Mouse (Mus musculus) midbrain, postnatal 0 days (tissue): ENCODE results near the gene Eif3c. TPM values are rescaled to one million over a fixed set of nuclear protein-coding genes. Genes with fewer than 3 reads are reported as not detected.
A peak's percentile ranks its signal among the peaks of the same experiment; 100 is the strongest.

Experiments used
- ATAC-seq: fragments of 200-750 bp; cut with Nextera tagmentation; 2 replicates; pipeline ENCODE4 v1.8.0; 2017; ENCODE audit warnings: moderate number of reproducible peaks, mild to moderate bottlenecking, moderate TSS enrichment, moderate library complexity; ENCODE audit not compliant: low FRiP score
- DNase-seq: peaks from one replicate; pipeline ENCODE4 v3.0.0-alpha.2; 2015; ENCODE audit warnings: low spot score
- H3K27ac ChIP-seq: fragments of 300-500 bp; sonication (generic); 2 replicates; pipeline ENCODE4 v1.5.1; 2014; ENCODE audit warnings: low read depth, mild to moderate bottlenecking, low read length, mixed read lengths
- H3K27me3 ChIP-seq: fragments of 300-500 bp; sonication (generic); 2 replicates; pipeline ENCODE4 v1.6.1; 2014; ENCODE audit warnings: low read length, control low read depth, mixed read lengths; ENCODE audit not compliant: insufficient read depth
- H3K36me3 ChIP-seq: fragments of 300-500 bp; sonication (generic); 2 replicates; pipeline ENCODE4 v1.6.1; 2014; ENCODE audit warnings: low read length, control low read depth, mixed read lengths; ENCODE audit not compliant: insufficient read depth
- H3K4me1 ChIP-seq: fragments of 300-500 bp; sonication (generic); 2 replicates; pipeline ENCODE4 v1.6.1; 2014; ENCODE audit warnings: mild to moderate bottlenecking, control low read depth, antibody characterized with exemption, low read length, mixed read lengths; ENCODE audit not compliant: insufficient read depth
- H3K4me2 ChIP-seq: fragments of 300-500 bp; sonication (generic); 2 replicates; pipeline ENCODE4 v1.6.1; 2014; ENCODE audit warnings: low read depth, mild to moderate bottlenecking, low read length, mixed read lengths; ENCODE audit not compliant: poor library complexity, severe bottlenecking
- H3K4me3 ChIP-seq: fragments of 300-500 bp; sonication (generic); 2 replicates; pipeline ENCODE4 v1.5.1; 2014; ENCODE audit warnings: low read depth, mild to moderate bottlenecking, low read length, moderate library complexity
- H3K9ac ChIP-seq: fragments of 300-500 bp; sonication (generic); replicated peaks from 2 replicates; pipeline ENCODE4 v1.6.1; 2014; ENCODE audit warnings: mild to moderate bottlenecking, low read length, moderate library complexity, mixed read lengths; ENCODE audit not compliant: poor library complexity, severe bottlenecking
- H3K9me3 ChIP-seq: fragments of 300-500 bp; sonication (generic); 2 replicates; pipeline ENCODE4 v1.6.1; 2016; ENCODE audit warnings: low read length, control low read depth
- CTCF ChIP-seq: IDR thresholded peaks from 2 replicates; pipeline ENCODE4 v1.5.1; 2016; ENCODE audit warnings: antibody characterized with exemption, mild to moderate bottlenecking
- WGBS: fragments of 180-500 bp; shearing (Covaris S2); extraction: QIAGEN DNeasy Blood & Tissue Kit; methylation state at CpG from one replicate; pipeline ENCODE4 v1.1.7; 2014; 5-methylcytosine and 5-hydroxymethylcytosine counted together
- polyA plus RNA-seq: library from polyadenylated mRNA; unstranded; fragments of >200 nt; fragmentation: Nextera tagmentation; extraction: Ambion mirVana; gene quantifications from 2 replicates; pipeline ENCODE4 v1.2.1, GENCODE M21; 2015
- total RNA-seq: library from RNA; depleted of rRNA; stranded (reverse); fragments of >200 nt; gene quantifications from 2 replicates; pipeline ENCODE4 v1.2.3, GENCODE M21; 2014

The Eif3c gene
- total and polyA plus RNA-seq, 2 experiments from 2014 or later, result 111 to 213 TPM

DNA sequence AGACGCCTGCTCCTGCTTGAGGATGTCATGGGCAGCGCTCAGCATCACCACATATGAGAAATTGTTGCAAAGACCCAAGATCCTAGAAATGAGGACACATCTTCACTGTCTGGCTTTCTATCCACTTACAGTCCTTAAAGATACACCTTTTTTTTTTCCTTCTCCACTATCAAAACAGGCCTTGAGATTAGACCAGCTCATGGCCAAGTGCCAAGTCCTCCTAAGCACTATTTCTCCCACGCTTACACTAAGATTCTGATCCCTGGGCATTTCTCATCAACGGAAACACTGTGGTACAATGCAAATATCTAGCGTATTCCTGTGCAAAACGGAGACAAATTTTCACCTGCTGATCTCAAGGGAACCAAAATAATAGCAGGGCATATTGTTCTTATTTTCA, 15.4 kb upstream of the Eif3c start:
- no peak overlapping the region for H3K9ac ChIP-seq
- H3K36me3 ChIP-seq, result peaks cover 12% of the 10 kb centered on the region; the same call in 1 of the 2 replicates
- no peak for ATAC-seq
- no peak overlapping the region for H3K4me2 ChIP-seq
- DNase-seq, result no peak
- no peaks in the 10 kb centered on the region; the same call in 1 of the 2 replicates for H3K27me3 ChIP-seq
- H3K4me3 ChIP-seq, result no peak overlapping the region
- H3K4me1 ChIP-seq, result no peaks in the 10 kb centered on the region
- no peak for TF ChIP-seq CTCF
- WGBS, result 77% methylated on average over 6 of the region's 6 CpGs
- H3K27ac ChIP-seq, result no peak overlapping the region
- no peaks in the 10 kb centered on the region for H3K9me3 ChIP-seq

GRCm38 (mm10) chr7:126579172-126579571, 13.0 kb upstream of the Eif3c start:
- H3K27ac ChIP-seq, result no peak overlapping the region
- H3K4me3 ChIP-seq, result no peak overlapping the region
- ATAC-seq, result no peak
- H3K27me3 ChIP-seq, result no peaks in the 10 kb centered on the region
- H3K4me1 ChIP-seq, result no peaks in the 10 kb centered on the region
- no peak overlapping the region for H3K9ac ChIP-seq
- WGBS, result 61% methylated on average over 8 of the region's 8 CpGs
- TF ChIP-seq CTCF, result peak; percentile 63
- peaks cover 20% of the 10 kb centered on the region for H3K36me3 ChIP-seq
- H3K9me3 ChIP-seq, result no peaks in the 10 kb centered on the region
- H3K4me2 ChIP-seq, result no peak overlapping the region
- no peak for DNase-seq

DNA sequence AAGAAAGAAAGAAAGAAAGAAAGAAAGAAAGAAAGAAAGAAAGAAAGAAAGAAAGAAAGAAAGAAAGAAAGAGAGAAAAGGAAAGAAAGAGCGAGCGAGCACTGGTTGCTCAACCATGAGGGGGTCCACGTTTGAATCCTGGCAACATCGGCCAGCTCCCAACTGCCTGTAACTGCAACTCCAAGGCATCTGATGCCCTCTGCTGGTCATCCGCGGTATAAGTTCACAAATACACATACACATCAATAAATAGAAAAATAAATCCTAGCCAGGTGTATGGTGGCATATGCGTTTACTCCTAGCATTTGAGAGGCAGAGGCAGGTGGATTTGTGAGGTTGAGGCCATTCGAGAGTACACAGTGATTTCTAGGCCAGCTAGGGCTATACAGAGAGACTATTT, 10.7 kb upstream of the Eif3c start:
- Histone ChIP-seq H3K4me1 (no peaks in the 10 kb centered on the region), H3K27ac (no peak overlapping the region), H3K4me3 (no peak overlapping the region), H3K36me3 (peaks cover 27% of the 10 kb centered on the region), H3K27me3 (no peaks in the 10 kb centered on the region), H3K9ac (no peak overlapping the region), H3K4me2 (no peak overlapping the region), H3K9me3 (no peaks in the 10 kb centered on the region)
- peak; percentile 73 for TF ChIP-seq CTCF
- WGBS, result 54% methylated on average over 8 of the region's 8 CpGs
- peak; percentile 45 for DNase-seq
- no peak for ATAC-seq

- H3K4me1 ChIP-seq, result no peaks in the 10 kb centered on the region
- no peak for TF ChIP-seq CTCF
- peak overlapping the region; percentile 81 for H3K27ac ChIP-seq
- WGBS, result under 1% methylated on average over 24 of the region's 28 CpGs
- ATAC-seq (peak; percentile 27), DNase-seq (no peak)
- H3K36me3 ChIP-seq, result peaks cover 29% of the 10 kb centered on the region
- no peaks in the 10 kb centered on the region for H3K9me3 ChIP-seq
- no peaks in the 10 kb centered on the region for H3K27me3 ChIP-seq
- peak overlapping the region; percentile 57 for H3K4me2 ChIP-seq
- H3K9ac ChIP-seq, result peak overlapping the region; percentile 79
- H3K4me3 ChIP-seq, result peak overlapping the region; percentile 85
These were observed 518 bp downstream of the Eif3c start for GRCm38 (mm10) chr7:126565693-126566092.

DNA sequence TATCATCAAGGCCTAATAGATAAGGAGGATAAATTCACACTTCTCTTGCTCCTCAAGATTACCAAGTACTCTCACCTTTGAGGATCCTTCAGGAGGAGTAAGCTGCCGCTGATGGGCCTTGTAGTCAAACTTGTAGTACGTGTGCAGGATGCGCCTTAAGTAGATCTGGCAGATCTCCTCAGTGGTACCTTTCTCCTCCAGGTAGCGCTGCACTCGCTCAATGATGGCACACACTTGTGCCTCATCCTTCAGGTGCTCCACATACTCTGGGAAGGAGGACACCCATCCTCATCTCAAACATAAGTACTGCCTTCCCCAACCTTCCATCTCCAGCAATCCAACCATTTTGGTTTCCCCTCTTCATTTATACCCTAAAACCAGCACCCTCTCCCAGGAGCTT, 9.6 kb downstream of the Eif3c start:
- ATAC-seq, result no peak

GRCm38 (mm10) chr7:126554796-126555195, 11.4 kb downstream of the Eif3c start:
- no peaks in the 10 kb centered on the region for H3K4me1 ChIP-seq
- H3K9me3 ChIP-seq, result no peaks in the 10 kb centered on the region
- 93% methylated on average over 1 of the region's 1 CpGs for WGBS
- DNase-seq, result peak; percentile 5
- TF ChIP-seq CTCF, result peak; percentile 42
- no peak for ATAC-seq
- no peak overlapping the region for H3K4me3 ChIP-seq
- no peak overlapping the region for H3K4me2 ChIP-seq
- H3K27ac ChIP-seq, result no peak overlapping the region
- peaks cover 86% of the 10 kb centered on the region for H3K36me3 ChIP-seq
- H3K27me3 ChIP-seq, result no peaks in the 10 kb centered on the region
- H3K9ac ChIP-seq, result no peak overlapping the region

More for the DNA sequence above, 9.6 kb downstream of the Eif3c start:
- no peak for DNase-seq
- Histone ChIP-seq H3K9ac (no peak overlapping the region), H3K4me1 (no peaks in the 10 kb centered on the region), H3K4me2 (no peak overlapping the region), H3K9me3 (no peaks in the 10 kb centered on the region), H3K27ac (no peak overlapping the region), H3K27me3 (no peaks in the 10 kb centered on the region), H3K4me3 (no peak overlapping the region), H3K36me3 (peaks cover 82% of the 10 kb centered on the region)
- no peak for TF ChIP-seq CTCF
- 100% methylated on average over 5 of the region's 5 CpGs for WGBS
